Mouse (Mus musculus) right cerebral cortex, postnatal 10 days (tissue): ENCODE measurements around the gene Zbtb25.

ENCODE experiments used
- DNase-seq, 2 experiments: peaks; one replicate each; pipeline ENCODE4 v3.0.0; 2021; ENCODE audit warnings: low spot score in 2 of 2

Zbtb25 gene

GRCm38 (mm10) chr12:76369206-76369977, at the start of gene Zbtb25:
Gene Zbtb25, minus strand, starts transcription at chr12:76369602.
- DNase-seq = peak; percentile 94 to 96

- no peak for DNase-seq
These were observed 48.9 kb upstream of the Zbtb25 start for GRCm38 (mm10) chr12:76418346-76418745.

- DNase-seq = no peak
These were observed 48.0 kb upstream of the Zbtb25 start, which contains the start of gene Ppp1r36 for GRCm38 (mm10) chr12:76417433-76417854. Gene Ppp1r36, plus strand, starts transcription at chr12:76417538.

DNA sequence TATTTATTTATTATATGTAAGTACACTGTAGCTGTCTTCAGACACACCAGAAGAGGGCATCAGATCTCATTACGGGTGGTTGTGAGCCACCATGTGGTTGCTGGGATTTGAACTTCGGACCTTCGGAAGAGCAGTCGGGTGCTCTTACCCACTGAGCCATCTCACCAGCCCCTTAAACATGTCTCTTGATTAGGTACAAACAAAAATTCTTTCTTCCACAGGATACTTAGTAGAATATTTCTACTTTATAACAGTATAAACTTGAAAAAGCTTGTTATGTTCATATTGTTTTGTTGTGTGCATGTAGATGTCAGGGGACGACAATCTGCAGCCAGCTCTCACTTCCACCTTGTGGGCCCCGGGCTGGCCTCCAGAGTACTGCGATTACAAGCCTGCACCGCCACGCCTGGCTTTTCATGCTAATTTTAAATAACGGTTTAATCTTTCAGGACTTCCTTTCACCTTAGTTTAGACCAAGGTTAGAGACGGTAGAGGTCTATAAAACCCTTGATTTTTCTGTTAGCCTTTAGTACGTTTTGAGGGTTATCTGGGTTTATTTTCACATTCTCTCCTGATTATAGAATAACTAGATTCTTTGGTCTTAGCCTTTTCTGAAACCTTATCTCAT, 46.1 kb upstream of the Zbtb25 start:
- DNase-seq = no peak

GRCm38 (mm10) chr12:76409166-76409565, 39.8 kb upstream of the Zbtb25 start:
- DNase-seq = no peak

DNA sequence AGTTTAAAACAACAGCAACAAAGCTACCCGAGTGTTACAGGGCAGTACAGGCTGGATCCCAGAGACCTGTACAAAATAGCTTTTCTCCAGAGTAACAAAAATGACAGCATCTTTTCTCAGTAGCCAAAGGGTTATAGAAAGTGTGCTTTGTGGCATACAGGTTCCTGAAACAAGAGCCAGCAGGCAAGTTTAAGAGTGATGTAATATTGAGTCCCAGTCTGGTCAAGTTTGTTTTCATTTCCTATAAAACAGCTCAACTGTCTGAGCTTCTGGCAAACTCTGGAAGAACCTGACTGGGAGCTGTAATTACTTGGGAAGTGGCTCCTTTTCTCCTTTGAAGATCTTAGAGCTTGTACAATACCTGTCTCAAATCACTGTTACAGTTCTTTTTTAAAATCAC, 37.8 kb upstream of the Zbtb25 start:
- DNase-seq = no peak

GRCm38 (mm10) chr12:76405971-76406370, 36.6 kb upstream of the Zbtb25 start:
- no peak for DNase-seq

DNA sequence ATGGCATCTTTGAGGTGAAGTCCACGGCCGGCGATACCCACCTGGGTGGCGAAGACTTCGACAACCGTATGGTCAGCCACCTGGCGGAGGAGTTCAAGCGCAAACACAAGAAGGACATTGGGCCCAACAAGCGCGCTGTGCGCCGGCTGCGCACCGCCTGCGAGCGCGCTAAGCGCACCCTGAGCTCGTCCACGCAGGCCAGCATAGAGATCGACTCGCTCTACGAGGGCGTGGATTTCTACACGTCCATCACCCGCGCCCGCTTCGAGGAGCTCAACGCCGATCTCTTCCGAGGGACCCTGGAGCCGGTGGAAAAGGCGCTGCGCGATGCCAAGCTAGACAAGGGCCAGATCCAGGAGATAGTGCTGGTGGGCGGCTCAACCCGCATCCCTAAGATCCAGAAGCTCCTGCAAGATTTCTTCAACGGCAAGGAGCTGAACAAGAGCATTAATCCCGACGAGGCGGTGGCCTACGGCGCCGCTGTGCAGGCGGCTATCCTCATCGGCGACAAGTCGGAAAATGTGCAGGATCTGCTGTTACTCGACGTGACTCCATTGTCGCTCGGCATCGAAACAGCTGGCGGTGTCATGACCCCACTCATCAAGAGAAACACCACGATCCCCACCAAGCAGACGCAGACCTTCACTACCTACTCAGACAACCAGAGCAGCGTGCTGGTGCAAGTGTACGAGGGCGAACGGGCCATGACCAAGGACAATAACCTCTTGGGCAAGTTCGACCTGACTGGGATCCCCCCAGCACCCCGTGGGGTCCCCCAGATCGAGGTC, 36.0 kb upstream of the Zbtb25 start:
- DNase-seq = peak; percentile 52 to 59

GRCm38 (mm10) chr12:76404836-76405182, 35.4 kb upstream of the Zbtb25 start:
- DNase-seq = peak in 1 of 2 experiments; percentile 52

GRCm38 (mm10) chr12:76403886-76404537, 34.6 kb upstream of the Zbtb25 start, which contains the start of gene Hspa2:
Gene Hspa2, plus strand, starts transcription at chr12:76404176.
- DNase-seq = peak; percentile 100

DNA sequence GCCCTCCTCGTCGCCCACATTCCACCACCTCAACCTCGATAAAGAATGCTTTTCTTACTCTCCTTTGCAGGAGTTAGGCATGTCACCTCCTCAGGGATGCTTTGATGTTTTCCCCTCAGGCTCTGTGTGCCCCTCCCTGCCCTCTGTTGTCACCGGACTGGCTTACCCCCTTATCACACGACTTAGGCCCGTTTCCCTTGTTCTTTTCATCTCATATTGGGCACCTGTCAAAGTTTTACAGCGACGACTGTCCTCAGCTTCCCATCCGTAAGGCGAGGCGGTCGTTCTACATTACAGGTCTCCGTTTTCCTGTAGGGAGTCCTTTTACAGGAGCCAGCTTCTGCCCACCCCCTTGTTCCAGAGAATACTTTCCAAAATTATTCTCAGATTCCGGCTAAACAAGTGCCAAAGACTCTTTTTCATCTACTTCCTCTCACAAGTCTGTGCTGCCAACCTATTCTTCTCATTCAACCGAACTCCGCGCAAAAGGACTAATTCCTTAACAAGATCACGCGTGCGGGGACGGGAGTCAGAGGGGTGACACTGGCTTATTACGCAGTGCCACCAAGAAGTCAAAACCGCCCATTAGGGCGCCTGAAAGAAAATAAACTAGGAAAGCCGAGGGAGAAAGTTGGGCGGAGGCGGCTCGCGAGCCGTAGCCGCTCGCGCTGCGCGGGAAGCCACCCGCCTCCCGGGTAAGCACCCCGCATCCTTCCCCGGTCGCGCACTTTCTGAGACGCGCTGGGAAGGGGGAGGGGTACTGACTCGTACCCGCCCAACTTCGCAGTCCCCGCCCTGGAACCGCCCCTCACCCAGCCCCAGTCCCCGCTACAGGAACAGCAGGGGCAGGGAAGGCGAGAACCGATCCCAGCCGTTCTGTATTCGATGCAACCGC, 33.8 kb upstream of the Zbtb25 start:
- DNase-seq = peak; percentile 34 to 91

DNA sequence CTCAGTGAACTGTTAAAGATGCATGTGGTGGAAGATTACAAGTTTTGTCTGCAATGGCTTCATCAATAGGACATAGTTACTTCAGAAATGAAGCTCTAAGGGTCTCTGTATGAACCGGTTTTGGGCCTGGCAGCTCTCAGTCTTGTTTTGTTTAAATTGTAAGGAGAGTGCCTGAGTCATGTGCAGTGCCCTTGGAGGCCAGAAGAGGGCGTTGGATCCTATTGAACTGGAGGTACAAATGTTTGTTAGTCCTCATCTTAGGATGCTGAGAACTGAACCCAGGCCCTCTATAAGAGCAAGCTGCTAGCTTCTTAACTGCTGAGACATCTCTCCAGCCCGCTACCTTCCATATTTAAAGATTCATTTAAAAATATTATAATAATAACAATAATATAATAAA, 32.3 kb upstream of the Zbtb25 start:
- no peak for DNase-seq

DNA sequence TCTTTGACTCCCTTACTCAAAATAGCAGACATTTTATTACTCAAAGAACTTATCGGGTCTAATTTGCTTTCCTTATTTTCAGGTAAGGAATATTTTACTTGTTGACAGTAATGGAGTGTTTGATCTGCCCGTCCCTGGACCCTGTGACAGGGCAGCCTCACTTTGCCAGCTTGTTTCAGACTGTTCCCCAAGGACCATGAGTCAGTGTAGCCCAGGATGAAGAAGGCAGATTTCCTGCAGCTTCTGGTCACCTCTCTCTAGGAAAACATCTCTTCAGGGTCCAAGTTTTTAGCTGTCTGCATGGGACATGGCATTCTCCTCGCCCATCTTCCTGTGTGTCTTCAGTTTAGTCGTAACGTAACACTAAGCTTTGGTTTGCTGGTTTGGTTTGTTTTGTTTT, 27.9 kb upstream of the Zbtb25 start:
- no peak for DNase-seq

DNA sequence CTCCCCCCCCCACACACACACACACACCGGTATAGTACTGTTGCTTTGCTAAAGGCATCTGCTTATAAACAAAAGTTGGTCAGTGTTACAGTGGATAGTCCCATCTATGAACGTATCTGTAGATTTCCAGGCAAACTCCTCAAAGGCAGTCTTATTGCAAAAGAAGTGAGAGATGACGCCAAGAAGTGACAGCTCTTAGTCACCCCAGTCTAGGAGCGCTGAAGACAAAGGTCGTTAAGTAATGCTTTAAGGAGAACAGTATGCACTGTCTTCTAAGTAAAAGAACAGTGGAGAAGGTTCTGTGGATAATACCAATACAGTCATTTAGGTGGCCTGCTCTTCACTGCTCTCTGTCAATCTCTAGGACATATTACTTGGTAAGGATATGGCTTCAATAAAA, 23.6 kb upstream of the Zbtb25 start:
- DNase-seq = no peak

GRCm38 (mm10) chr12:76391595-76392271, 22.3 kb upstream of the Zbtb25 start:
- DNase-seq = no peak

GRCm38 (mm10) chr12:76388794-76389193, 19.4 kb upstream of the Zbtb25 start:
- no peak for DNase-seq

- no peak for DNase-seq
These were observed 15.9 kb upstream of the Zbtb25 start for GRCm38 (mm10) chr12:76385342-76385741.

- DNase-seq = no peak
These were observed 10.7 kb upstream of the Zbtb25 start for GRCm38 (mm10) chr12:76380151-76380550.

GRCm38 (mm10) chr12:76378556-76378955, 9.2 kb upstream of the Zbtb25 start:
- DNase-seq = no peak

DNA sequence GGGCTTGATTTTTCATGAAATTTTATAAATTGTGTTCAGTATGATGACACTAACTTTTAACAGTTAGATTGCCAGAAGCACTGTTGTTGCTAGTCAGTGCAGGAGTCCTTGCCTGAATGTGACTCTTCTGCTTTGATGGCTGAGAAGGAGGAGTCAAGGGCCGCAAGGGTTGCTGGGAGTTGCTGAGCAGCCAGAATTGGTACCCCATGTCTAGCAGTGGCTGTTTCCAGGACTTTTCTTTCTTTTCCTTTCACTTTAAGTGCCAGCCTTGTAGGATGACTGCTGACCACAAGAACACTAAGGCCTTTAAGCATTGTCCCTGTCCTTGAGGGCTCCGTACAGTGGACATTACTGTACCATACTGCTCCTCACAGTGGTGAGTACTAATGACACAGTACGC, 8.3 kb upstream of the Zbtb25 start:
- no peak for DNase-seq
